Mouse (Mus musculus): ENCODE measurements around the gene Prmt8. TPM values are rescaled to one million over a fixed set of nuclear protein-coding genes. Genes with fewer than 3 reads are reported as not detected.
A peak's percentile ranks its signal among the peaks of the same experiment; 100 is the strongest.

Gene Prmt8
- polyA plus RNA-seq, 1 experiment = 187 TPM

DNA sequence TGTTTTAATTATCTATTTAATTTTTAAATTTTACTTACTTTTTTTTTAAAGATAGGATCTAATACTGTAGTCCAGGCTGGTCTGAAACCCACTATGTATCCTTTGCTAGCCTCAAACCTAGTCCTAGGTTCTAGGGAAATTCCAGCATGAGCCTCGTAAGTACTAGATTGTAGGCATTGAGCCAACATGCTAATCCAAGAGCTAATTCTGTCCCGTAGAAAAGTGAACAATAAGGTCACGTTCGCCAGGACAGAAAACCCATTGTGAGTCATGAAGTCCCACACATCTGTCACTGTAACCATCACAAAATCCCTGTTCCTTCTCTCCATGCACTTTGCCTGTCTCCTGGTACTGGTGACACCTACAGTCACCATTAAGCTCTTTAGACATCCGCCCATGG is 53.8 kb downstream of the Prmt8 start:
- no peak overlapping the region for H3K4me3 ChIP-seq (ENCODE audit: insufficient read depth, low read depth, low read length)
- 52% methylated on average over 5 of the region's 5 CpGs for WGBS
- H3K27ac ChIP-seq (ENCODE audit: insufficient read depth, low read depth, low read length) = no peak overlapping the region
- H3K4me1 ChIP-seq (ENCODE audit: control insufficient read depth, insufficient read depth, low read length) = peaks cover 7% of the 10 kb centered on the region
- no peak for TF ChIP-seq CTCF (IDR thresholded peaks at IDR 0.05; ENCODE audit: insufficient read depth, low read depth, low read length)
- no peak for TF ChIP-seq POLR2A (IDR thresholded peaks at IDR 0.05; ENCODE audit: insufficient read depth, low read depth, low read length)

- Histone ChIP-seq H3K27ac (ENCODE audit: insufficient read depth, low read depth, low read length) (no peak overlapping the region), H3K4me1 (ENCODE audit: control insufficient read depth, insufficient read depth, low read length) (peaks cover 6% of the 10 kb centered on the region), H3K4me3 (ENCODE audit: insufficient read depth, low read depth, low read length) (no peak overlapping the region)
- WGBS = 80% methylated on average over 5 of the region's 5 CpGs
- TF ChIP-seq CTCF (IDR thresholded peaks at IDR 0.05; ENCODE audit: insufficient read depth, low read depth, low read length) (no peak), POLR2A (IDR thresholded peaks at IDR 0.05; ENCODE audit: insufficient read depth, low read depth, low read length) (no peak)
Measured at GRCm38 (mm10) chr6:127714906-127715305, 54.4 kb downstream of the Prmt8 start.

DNA sequence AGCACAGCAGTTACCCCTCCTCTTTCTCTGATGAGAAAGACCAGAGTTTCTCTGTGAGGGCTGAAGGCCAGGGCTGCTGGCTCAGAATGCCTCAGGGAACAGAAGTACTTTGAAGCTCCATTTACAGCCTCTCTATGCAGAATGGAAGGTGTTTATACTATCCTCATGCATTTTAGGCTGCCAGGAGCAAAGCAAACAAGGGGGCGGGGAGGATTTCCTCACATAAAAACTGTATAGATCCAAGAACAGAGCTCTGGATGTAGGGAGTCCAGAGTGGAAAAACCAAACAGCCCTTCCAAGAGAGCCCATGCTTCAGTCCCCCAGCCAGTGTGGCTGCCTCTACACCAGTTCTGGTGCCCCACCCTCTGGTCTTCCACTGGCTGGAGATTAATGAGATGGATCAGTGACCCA is 61.0 kb downstream of the Prmt8 start:
- 79% methylated on average over 1 of the region's 1 CpGs for WGBS
- TF ChIP-seq POLR2A (IDR thresholded peaks at IDR 0.05; ENCODE audit: insufficient read depth, low read depth, low read length) = no peak
- no peak for TF ChIP-seq CTCF (IDR thresholded peaks at IDR 0.05; ENCODE audit: insufficient read depth, low read depth, low read length)
- Histone ChIP-seq H3K4me1 (ENCODE audit: control insufficient read depth, insufficient read depth, low read length) (no peaks in the 10 kb centered on the region), H3K4me3 (ENCODE audit: insufficient read depth, low read depth, low read length) (no peak overlapping the region), H3K27ac (ENCODE audit: insufficient read depth, low read depth, low read length) (no peak overlapping the region)

- no peak overlapping the region for H3K4me3 ChIP-seq (ENCODE audit: insufficient read depth, low read depth, low read length)
- H3K27ac ChIP-seq (ENCODE audit: insufficient read depth, low read depth, low read length) = no peak overlapping the region
- 39% methylated on average over 11 of the region's 11 CpGs for WGBS
- peaks cover 16% of the 10 kb centered on the region for H3K4me1 ChIP-seq (ENCODE audit: control insufficient read depth, insufficient read depth, low read length)
- TF ChIP-seq POLR2A (IDR thresholded peaks at IDR 0.05; ENCODE audit: insufficient read depth, low read depth, low read length) (no peak), CTCF (IDR thresholded peaks at IDR 0.05; ENCODE audit: insufficient read depth, low read depth, low read length) (no peak)
Measured at GRCm38 (mm10) chr6:127701036-127701783, 68.1 kb downstream of the Prmt8 start.

- Histone ChIP-seq H3K27ac (ENCODE audit: insufficient read depth, low read depth, low read length) (peak overlapping the region; percentile 75; the same call in 1 of the 2 replicates), H3K4me1 (ENCODE audit: control insufficient read depth, insufficient read depth, low read length) (peaks cover 16% of the 10 kb centered on the region), H3K4me3 (ENCODE audit: insufficient read depth, low read depth, low read length) (no peak overlapping the region)
- no peak for TF ChIP-seq POLR2A (IDR thresholded peaks at IDR 0.05; ENCODE audit: insufficient read depth, low read depth, low read length)
- no peak for TF ChIP-seq CTCF (IDR thresholded peaks at IDR 0.05; ENCODE audit: insufficient read depth, low read depth, low read length)
- 60% methylated on average over 7 of the region's 7 CpGs for WGBS
Measured at GRCm38 (mm10) chr6:127693681-127694080, 75.6 kb downstream of the Prmt8 start.

- Histone ChIP-seq H3K4me3 (ENCODE audit: insufficient read depth, low read depth, low read length) (no peak overlapping the region), H3K4me1 (ENCODE audit: control insufficient read depth, insufficient read depth, low read length) (peaks cover 16% of the 10 kb centered on the region), H3K27ac (ENCODE audit: insufficient read depth, low read depth, low read length) (no peak overlapping the region)
- WGBS = 84% methylated on average over 7 of the region's 7 CpGs
- TF ChIP-seq POLR2A (IDR thresholded peaks at IDR 0.05; ENCODE audit: insufficient read depth, low read depth, low read length) (no peak), CTCF (IDR thresholded peaks at IDR 0.05; ENCODE audit: insufficient read depth, low read depth, low read length) (no peak)
Measured at GRCm38 (mm10) chr6:127692298-127692697, 77.0 kb downstream of the Prmt8 start.

GRCm38 (mm10) chr6:127687181-127687860 is 82.0 kb downstream of the Prmt8 start:
- WGBS = 92% methylated on average over 6 of the region's 6 CpGs

DNA sequence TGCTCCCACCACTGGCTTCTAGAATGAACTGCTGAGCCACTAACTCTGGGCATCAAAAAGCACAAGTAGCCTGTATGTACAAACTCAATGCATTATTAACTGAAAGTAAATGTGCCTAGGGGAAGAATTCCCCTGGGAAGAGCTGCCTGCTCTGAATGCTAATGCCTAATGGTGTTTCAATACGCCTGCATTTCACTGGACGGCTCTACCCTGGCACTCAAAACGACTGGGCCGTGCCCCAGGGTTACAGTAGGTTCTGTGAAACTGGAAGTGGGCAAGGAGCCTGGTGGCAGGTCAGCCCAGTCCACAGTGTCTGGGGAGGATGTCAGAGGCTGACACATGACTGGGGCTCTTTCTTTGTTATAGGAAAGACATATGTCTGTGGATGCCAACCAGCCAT is 84.3 kb downstream of the Prmt8 start:
- WGBS = 51% methylated on average over 4 of the region's 4 CpGs
- TF ChIP-seq CTCF (IDR thresholded peaks at IDR 0.05; ENCODE audit: insufficient read depth, low read depth, low read length) (no peak), POLR2A (IDR thresholded peaks at IDR 0.05; ENCODE audit: insufficient read depth, low read depth, low read length) (no peak)
- H3K4me1 ChIP-seq (ENCODE audit: control insufficient read depth, insufficient read depth, low read length) = peaks cover 7% of the 10 kb centered on the region; the same call in 1 of the 2 replicates
- no peak overlapping the region for H3K4me3 ChIP-seq (ENCODE audit: insufficient read depth, low read depth, low read length)
- no peak overlapping the region for H3K27ac ChIP-seq (ENCODE audit: insufficient read depth, low read depth, low read length)

More at GRCm38 (mm10) chr6:127687181-127687860, 82.0 kb downstream of the Prmt8 start:
- Histone ChIP-seq H3K4me3 (ENCODE audit: insufficient read depth, low read depth, low read length) (no peak overlapping the region), H3K27ac (ENCODE audit: insufficient read depth, low read depth, low read length) (no peak overlapping the region), H3K4me1 (ENCODE audit: control insufficient read depth, insufficient read depth, low read length) (peaks cover 8% of the 10 kb centered on the region)
- TF ChIP-seq CTCF (IDR thresholded peaks at IDR 0.05; ENCODE audit: insufficient read depth, low read depth, low read length) (no peak), POLR2A (IDR thresholded peaks at IDR 0.05; ENCODE audit: insufficient read depth, low read depth, low read length) (no peak)

DNA sequence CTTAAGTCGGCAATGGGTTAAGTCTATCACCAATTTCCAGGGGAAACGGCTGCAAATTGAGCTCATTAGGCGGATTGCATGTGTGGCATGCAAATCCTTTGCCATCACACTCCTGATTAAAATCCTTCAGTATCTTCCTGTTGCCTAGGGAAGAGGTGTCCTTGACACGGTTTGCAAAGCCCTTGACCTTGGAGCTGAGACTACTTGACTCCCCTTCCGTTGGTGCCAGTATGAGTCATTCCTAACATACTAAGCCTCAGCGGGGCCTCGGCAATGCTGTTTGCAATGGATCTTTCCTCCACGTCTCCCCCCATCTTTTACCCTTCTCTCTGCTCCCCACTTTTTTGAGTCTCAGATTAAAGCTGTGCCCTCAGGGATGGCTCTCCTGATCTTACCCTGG is 85.7 kb downstream of the Prmt8 start:
- 35% methylated on average over 8 of the region's 8 CpGs for WGBS
- H3K4me1 ChIP-seq (ENCODE audit: control insufficient read depth, insufficient read depth, low read length) = peaks cover 11% of the 10 kb centered on the region
- TF ChIP-seq CTCF (IDR thresholded peaks at IDR 0.05; ENCODE audit: insufficient read depth, low read depth, low read length) (no peak), POLR2A (IDR thresholded peaks at IDR 0.05; ENCODE audit: insufficient read depth, low read depth, low read length) (no peak)
- no peak overlapping the region for H3K27ac ChIP-seq (ENCODE audit: insufficient read depth, low read depth, low read length)
- no peak overlapping the region for H3K4me3 ChIP-seq (ENCODE audit: insufficient read depth, low read depth, low read length)

Data from olfactory bulb, adult 2 months (tissue).